Mouse (Mus musculus) liver, embryonic 11.5 days (tissue): ENCODE data around the gene Pipox. TPM values are rescaled to one million over a fixed set of nuclear protein-coding genes. Genes with fewer than 3 reads are reported as not detected.

Source experiments
- ATAC-seq: fragments of 200-750 bp; cut with Nextera tagmentation; replicated peaks from 2 replicates; pipeline ENCODE4 v1.8.0; 2017; ENCODE audit warnings: moderate number of reproducible peaks, mild to moderate bottlenecking, moderate TSS enrichment, moderate library complexity; ENCODE audit not compliant: low FRiP score
- DNase-seq: peaks from one replicate; pipeline ENCODE4 v3.0.0-alpha.2; 2017; ENCODE audit warnings: low spot score
- H3K27ac ChIP-seq: fragments of 300-500 bp; sonication (generic); 2 replicates; pipeline ENCODE4 v1.5.1; 2014; ENCODE audit warnings: mild to moderate bottlenecking, low read depth, low read length, control low read depth
- H3K27me3 ChIP-seq: fragments of 300-500 bp; sonication (generic); replicated peaks from 2 replicates; pipeline ENCODE4 v1.6.1; 2014; ENCODE audit warnings: low read length, mixed read lengths; ENCODE audit not compliant: control insufficient read depth, insufficient read depth
- H3K36me3 ChIP-seq: fragments of 300-500 bp; sonication (generic); 2 replicates; pipeline ENCODE4 v1.6.1; 2014; ENCODE audit warnings: mild to moderate bottlenecking, low read length, moderate library complexity, mixed read lengths; ENCODE audit not compliant: control insufficient read depth, insufficient read depth
- H3K4me1 ChIP-seq: fragments of 300-500 bp; sonication (generic); replicated peaks from 2 replicates; pipeline ENCODE4 v1.6.1; 2014; ENCODE audit warnings: low read length, mixed read lengths; ENCODE audit not compliant: control insufficient read depth, insufficient read depth
- H3K4me2 ChIP-seq: fragments of 300-500 bp; sonication (generic); 2 replicates; pipeline ENCODE4 v1.6.1; 2014; ENCODE audit warnings: mild to moderate bottlenecking, control low read depth, moderate library complexity
- H3K4me3 ChIP-seq: fragments of 300-500 bp; sonication (generic); 2 replicates; pipeline ENCODE4 v1.5.1; 2014; ENCODE audit warnings: low read depth, low read length, control low read depth
- H3K9ac ChIP-seq: fragments of 300-500 bp; sonication (generic); 2 replicates; pipeline ENCODE4 v1.6.1; 2014; ENCODE audit warnings: low read depth, low read length, control low read depth
- H3K9me3 ChIP-seq: fragments of 300-500 bp; sonication (generic); 2 replicates; pipeline ENCODE4 v1.6.1; 2016; ENCODE audit warnings: low read length, inconsistent platforms, mixed read lengths; ENCODE audit not compliant: control insufficient read depth
- WGBS: fragments of 180-500 bp; shearing (Covaris S2); extraction: QIAGEN DNeasy Blood & Tissue Kit; methylation state at CpG from one replicate; pipeline ENCODE4 v1.1.7; 2014; 5-methylcytosine and 5-hydroxymethylcytosine counted together
- polyA plus RNA-seq: library from polyadenylated mRNA; unstranded; fragments of >200 nt; fragmentation: Nextera tagmentation; extraction: Ambion mirVana; gene quantifications from 2 replicates; pipeline ENCODE4 v1.2.1, GENCODE M21; 2014

Gene Pipox
- polyA plus RNA-seq, 1 experiment from 2014 or later: 6.9 TPM

DNA sequence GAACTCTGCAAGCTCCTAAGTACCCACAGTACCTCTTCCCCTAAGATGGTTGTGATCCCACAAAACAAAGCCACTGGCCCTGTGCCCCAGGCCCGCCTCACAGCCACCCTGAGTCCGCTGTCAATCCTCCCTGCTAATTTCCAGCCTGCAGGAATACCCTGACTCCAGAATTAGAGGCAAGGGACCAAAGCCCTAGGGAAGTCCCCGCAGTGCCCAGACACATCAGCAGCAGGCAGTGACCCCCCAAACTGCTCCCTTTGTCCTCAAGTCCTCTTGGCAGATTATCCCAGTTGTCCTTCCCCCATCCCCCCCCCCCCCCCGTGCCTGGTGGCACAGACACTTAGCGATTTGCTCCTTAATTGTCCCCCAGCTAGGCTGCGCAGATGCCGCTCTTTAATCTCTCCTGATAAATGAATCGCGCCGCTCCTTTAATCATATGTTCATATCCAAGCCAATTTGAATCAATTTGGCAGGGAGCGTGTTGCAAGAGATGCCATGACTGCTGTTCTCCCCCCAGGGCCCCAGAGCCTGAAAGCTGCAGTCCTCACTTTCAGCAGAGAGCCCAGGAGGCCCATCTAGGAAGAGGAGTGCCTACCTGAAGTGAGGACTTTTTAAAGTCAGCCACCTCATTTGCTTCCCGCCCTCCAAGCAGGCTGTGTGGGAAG is 26.3 kb downstream of the Pipox start:
- H3K9ac ChIP-seq: no peak overlapping the region
- no peaks in the 10 kb centered on the region for H3K9me3 ChIP-seq
- DNase-seq: no peak
- peaks cover 3% of the 10 kb centered on the region; the same call in 1 of the 2 replicates for H3K4me1 ChIP-seq
- 31% methylated on average over 12 of the region's 12 CpGs for WGBS
- no peak overlapping the region for H3K4me3 ChIP-seq
- no peak overlapping the region for H3K27ac ChIP-seq
- ATAC-seq: no peak
- peaks cover 6% of the 10 kb centered on the region; the same call in 1 of the 2 replicates for H3K27me3 ChIP-seq
- no peak overlapping the region for H3K4me2 ChIP-seq
- H3K36me3 ChIP-seq: no peaks in the 10 kb centered on the region

GRCm38 (mm10) chr11:77864771-77865170 is 29.1 kb downstream of the Pipox start:
- H3K36me3 ChIP-seq: peaks cover 9% of the 10 kb centered on the region
- no peaks in the 10 kb centered on the region; the same call in 1 of the 2 replicates for H3K4me1 ChIP-seq
- no peak overlapping the region for H3K4me3 ChIP-seq
- H3K4me2 ChIP-seq: no peak overlapping the region
- H3K9me3 ChIP-seq: no peaks in the 10 kb centered on the region
- H3K9ac ChIP-seq: no peak overlapping the region
- no peak overlapping the region for H3K27ac ChIP-seq
- DNase-seq (no peak), ATAC-seq (no peak; the same call in 1 of the 2 replicates)
- 74% methylated on average over 12 of the region's 12 CpGs for WGBS
- peaks cover 6% of the 10 kb centered on the region; the same call in 1 of the 2 replicates for H3K27me3 ChIP-seq

GRCm38 (mm10) chr11:77862887-77863286 is 31.0 kb downstream of the Pipox start:
- no peak overlapping the region for H3K27ac ChIP-seq
- no peak overlapping the region for H3K4me2 ChIP-seq
- ATAC-seq (no peak), DNase-seq (no peak)
- no peak overlapping the region for H3K4me3 ChIP-seq
- H3K36me3 ChIP-seq: peaks cover 18% of the 10 kb centered on the region
- no peak overlapping the region for H3K9ac ChIP-seq
- peaks cover 6% of the 10 kb centered on the region for H3K27me3 ChIP-seq
- 84% methylated on average over 7 of the region's 7 CpGs for WGBS
- H3K9me3 ChIP-seq: no peaks in the 10 kb centered on the region
- no peaks in the 10 kb centered on the region; the same call in 1 of the 2 replicates for H3K4me1 ChIP-seq

DNA sequence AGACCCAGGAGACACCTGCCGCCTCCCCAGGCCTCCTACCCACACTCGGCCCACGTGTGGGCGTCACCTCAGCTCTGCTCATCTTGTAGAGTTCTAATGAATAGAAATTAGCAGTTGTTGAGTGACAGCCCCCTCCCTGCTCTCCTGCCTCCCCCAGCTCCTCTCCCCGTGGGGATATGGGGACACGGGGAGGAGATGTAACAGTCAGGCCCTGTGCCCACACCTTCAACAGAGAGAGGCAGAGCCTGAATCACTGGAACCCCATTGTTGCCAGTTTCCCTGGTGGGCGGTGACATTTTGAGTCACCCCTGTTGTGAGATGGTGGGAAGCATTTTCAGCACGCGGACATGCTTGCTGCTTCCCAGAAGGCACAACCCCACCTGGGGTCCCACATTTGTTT is 32.9 kb downstream of the Pipox start:
- H3K9ac ChIP-seq: no peak overlapping the region
- no peaks in the 10 kb centered on the region for H3K4me1 ChIP-seq
- no peak overlapping the region for H3K4me2 ChIP-seq
- peaks cover 21% of the 10 kb centered on the region for H3K36me3 ChIP-seq
- H3K27ac ChIP-seq: no peak overlapping the region
- WGBS: 82% methylated on average over 9 of the region's 9 CpGs
- no peaks in the 10 kb centered on the region for H3K9me3 ChIP-seq
- H3K27me3 ChIP-seq: peaks cover 6% of the 10 kb centered on the region
- ATAC-seq (no peak), DNase-seq (no peak)
- no peak overlapping the region for H3K4me3 ChIP-seq

DNA sequence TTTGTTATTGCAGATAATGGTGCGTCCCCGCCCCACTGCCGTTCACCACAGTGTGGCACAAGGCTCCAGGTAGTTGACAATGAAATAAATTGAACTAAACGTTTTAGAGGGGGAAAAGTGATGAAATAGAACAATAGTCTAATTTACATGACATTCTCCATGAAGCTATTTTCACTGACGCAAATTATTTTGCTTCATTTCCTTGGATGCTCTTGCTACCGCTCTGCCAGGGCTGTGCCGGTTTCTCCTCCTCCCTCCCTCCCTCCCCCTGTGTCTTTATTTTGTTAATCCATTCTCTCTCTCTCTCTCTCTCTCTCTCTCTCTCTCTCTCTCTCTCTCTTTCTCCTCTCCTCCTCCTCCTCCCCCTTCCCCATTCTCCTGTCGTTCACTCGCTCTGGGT is 35.3 kb downstream of the Pipox start:
- Histone ChIP-seq H3K27ac (no peak overlapping the region), H3K27me3 (peaks cover 6% of the 10 kb centered on the region), H3K36me3 (peaks cover 28% of the 10 kb centered on the region), H3K4me1 (no peaks in the 10 kb centered on the region; the same call in 1 of the 2 replicates), H3K9ac (no peak overlapping the region), H3K9me3 (no peaks in the 10 kb centered on the region), H3K4me3 (no peak overlapping the region), H3K4me2 (no peak overlapping the region)
- ATAC-seq (no peak), DNase-seq (no peak)
- WGBS: 67% methylated on average over 9 of the region's 9 CpGs

DNA sequence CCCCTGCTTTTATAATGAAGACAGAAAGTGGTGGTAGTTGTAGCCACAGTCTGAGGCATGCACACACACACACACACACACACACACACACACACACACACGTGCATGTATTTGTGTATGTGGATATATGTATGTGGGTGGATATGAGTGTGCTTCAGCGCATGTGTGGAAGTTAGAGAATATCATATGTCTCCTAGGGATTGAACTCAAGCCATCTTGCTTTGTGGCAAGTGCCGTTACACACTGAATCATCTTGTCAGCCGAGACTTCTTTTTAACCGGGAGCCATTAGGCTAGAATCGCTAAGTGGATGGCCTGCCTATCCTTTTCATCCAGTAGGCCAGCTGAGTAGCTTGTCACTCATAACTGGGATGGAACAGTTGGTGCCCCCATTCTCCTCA is 36.8 kb downstream of the Pipox start:
- DNase-seq (no peak), ATAC-seq (no peak)
- Histone ChIP-seq H3K36me3 (peaks cover 35% of the 10 kb centered on the region), H3K9me3 (no peaks in the 10 kb centered on the region), H3K4me2 (no peak overlapping the region), H3K27ac (no peak overlapping the region), H3K4me3 (no peak overlapping the region), H3K27me3 (peaks cover 6% of the 10 kb centered on the region), H3K9ac (no peak overlapping the region), H3K4me1 (no peaks in the 10 kb centered on the region; the same call in 1 of the 2 replicates)
- WGBS: 87% methylated on average over 6 of the region's 6 CpGs

- Histone ChIP-seq H3K36me3 (peaks cover 40% of the 10 kb centered on the region), H3K9ac (no peak overlapping the region), H3K4me3 (no peak overlapping the region), H3K27me3 (peaks cover 6% of the 10 kb centered on the region; the same call in 1 of the 2 replicates), H3K4me2 (no peak overlapping the region), H3K4me1 (no peaks in the 10 kb centered on the region; the same call in 1 of the 2 replicates), H3K27ac (no peak overlapping the region), H3K9me3 (no peaks in the 10 kb centered on the region)
- DNase-seq (no peak), ATAC-seq (no peak)
- WGBS: 73% methylated on average over 15 of the region's 15 CpGs
These were observed 38.5 kb downstream of the Pipox start for GRCm38 (mm10) chr11:77855396-77855795.

- Histone ChIP-seq H3K9ac (no peak overlapping the region), H3K27me3 (peaks cover 6% of the 10 kb centered on the region; the same call in 1 of the 2 replicates), H3K36me3 (peaks cover 36% of the 10 kb centered on the region), H3K4me2 (no peak overlapping the region), H3K27ac (no peak overlapping the region), H3K9me3 (no peaks in the 10 kb centered on the region), H3K4me3 (no peak overlapping the region), H3K4me1 (no peaks in the 10 kb centered on the region; the same call in 1 of the 2 replicates)
- ATAC-seq (no peak), DNase-seq (no peak)
- 68% methylated on average over 3 of the region's 3 CpGs for WGBS
These were observed 39.3 kb downstream of the Pipox start for GRCm38 (mm10) chr11:77854641-77855040.
